Mouse (Mus musculus) adrenal gland, adult 2 months (tissue): ENCODE measurements around the gene Deaf1. TPM values are rescaled to one million over a fixed set of nuclear protein-coding genes. Genes with fewer than 3 reads are reported as not detected.
A peak's percentile ranks its signal among the peaks of the same experiment; 100 is the strongest.

ENCODE experiments used
- DNase-seq: peaks from one replicate; pipeline ENCODE4 v3.0.0; 2021
- polyA plus RNA-seq: library from polyadenylated mRNA; depleted of rRNA; stranded (reverse); fragments of >200 nt; gene quantifications from 2 replicates; pipeline ENCODE4 v1.2.3, GENCODE M21; 2012
- total RNA-seq, 2 experiments: library from RNA; stranded (reverse); gene quantifications; 2 replicates each; pipeline ENCODE4 v1.2.3; 2021

Deaf1 gene
- total and polyA plus RNA-seq, 3 experiments, result 27.8 to 34.4 (median 30.5) TPM

- no peak for DNase-seq
These were observed 11.9 kb upstream of the Deaf1 start for GRCm38 (mm10) chr7:141339215-141339920.

GRCm38 (mm10) chr7:141338576-141339131 lies 11.2 kb upstream of the Deaf1 start, which contains the start of gene Eps8l2:
Eps8l2 (plus strand) TSS chr7:141338880.
- no peak for DNase-seq

- no peak for DNase-seq
These were observed 10.4 kb upstream of the Deaf1 start for GRCm38 (mm10) chr7:141337716-141338416.

DNA sequence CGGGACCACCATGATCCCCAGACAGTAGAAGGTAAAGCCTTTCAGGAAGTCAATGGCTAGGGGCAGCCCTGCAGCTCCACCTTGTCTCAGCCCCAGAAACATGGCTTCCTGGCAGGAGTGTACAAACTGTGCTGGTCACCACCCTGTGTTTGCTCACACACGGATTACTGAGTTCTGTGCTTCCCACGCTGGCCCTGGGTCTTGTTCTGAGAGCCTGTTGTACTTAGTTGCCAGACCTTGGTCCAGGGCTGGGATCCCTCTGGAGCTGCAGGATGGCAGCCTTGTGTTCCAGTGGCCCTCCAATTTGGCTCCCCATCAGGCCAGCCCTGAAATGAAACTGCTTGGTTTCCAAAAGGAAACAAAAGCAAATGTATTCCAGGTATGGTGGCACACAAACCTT lies 8.8 kb upstream of the Deaf1 start:
- no peak for DNase-seq

DNA sequence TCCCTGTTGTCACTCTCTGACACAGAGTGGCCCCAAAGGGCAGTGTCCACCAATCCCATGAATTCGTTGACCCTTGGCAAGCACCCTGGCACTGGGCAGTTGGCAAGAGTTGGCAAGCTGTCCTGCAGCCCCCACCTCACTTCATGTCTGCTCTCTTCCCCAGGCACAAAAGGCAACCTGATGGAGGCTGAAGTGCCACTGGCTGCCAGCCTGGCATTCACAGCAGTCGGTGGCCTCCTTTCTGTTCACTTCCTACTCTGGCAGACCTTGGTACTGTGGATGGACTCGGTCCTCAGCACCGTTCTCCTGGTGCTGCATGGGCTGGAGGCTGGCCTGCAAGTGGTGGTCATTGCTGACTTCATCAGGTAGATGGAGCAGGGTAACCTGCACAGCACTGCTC lies 8.2 kb upstream of the Deaf1 start:
- no peak for DNase-seq

- DNase-seq, result no peak
These were observed 7.6 kb upstream of the Deaf1 start for GRCm38 (mm10) chr7:141335044-141335579.

GRCm38 (mm10) chr7:141331990-141332389 lies 4.5 kb upstream of the Deaf1 start:
- DNase-seq, result no peak

DNA sequence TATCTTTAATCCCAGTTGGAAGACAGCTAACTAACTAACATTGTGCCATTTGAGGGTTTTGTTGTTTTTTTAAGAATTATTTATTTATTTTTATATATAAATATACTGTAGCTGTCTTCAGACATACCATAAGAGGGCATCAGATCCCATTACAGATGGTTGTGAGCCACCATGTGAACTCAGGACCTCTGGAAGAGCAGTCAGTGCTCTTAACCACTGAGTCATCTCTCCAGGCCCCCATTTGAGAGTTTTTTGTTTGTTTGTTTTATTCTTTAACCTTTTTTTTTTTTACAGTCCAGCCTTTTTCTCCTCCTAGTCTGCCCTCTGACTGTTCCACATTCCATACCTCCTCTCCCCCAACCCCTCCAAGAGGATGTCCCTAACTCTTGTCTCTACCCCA lies 3.2 kb upstream of the Deaf1 start:
- no peak for DNase-seq

DNA sequence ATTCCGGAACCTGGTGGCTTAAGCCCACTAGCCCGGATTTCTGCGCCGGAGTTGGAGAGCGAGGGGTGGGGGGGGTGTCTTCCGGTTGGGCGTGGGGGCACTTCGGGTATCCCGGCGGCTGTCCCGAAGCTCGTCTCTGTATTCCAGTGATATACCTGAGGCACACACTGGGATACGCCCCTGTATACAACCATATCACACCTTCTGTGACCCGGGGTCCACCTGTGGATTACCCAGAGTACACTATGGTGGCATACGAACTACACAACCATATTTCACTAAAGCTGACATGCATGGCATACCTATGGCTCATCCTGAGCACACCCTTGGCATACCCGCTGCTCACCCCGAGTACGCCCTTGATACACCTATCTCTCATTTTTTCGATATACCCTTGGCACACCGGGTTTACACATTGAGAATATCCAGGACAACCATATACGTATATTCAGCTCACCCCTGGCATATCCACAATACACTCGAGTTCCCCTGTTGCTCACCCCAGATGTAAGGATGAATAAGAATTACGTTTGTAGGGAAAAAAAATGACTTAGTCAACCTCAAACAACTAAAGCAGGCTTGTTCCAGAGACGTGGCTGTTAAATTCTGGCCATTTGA lies 992 bp upstream of the Deaf1 start:
- no peak for DNase-seq

DNA sequence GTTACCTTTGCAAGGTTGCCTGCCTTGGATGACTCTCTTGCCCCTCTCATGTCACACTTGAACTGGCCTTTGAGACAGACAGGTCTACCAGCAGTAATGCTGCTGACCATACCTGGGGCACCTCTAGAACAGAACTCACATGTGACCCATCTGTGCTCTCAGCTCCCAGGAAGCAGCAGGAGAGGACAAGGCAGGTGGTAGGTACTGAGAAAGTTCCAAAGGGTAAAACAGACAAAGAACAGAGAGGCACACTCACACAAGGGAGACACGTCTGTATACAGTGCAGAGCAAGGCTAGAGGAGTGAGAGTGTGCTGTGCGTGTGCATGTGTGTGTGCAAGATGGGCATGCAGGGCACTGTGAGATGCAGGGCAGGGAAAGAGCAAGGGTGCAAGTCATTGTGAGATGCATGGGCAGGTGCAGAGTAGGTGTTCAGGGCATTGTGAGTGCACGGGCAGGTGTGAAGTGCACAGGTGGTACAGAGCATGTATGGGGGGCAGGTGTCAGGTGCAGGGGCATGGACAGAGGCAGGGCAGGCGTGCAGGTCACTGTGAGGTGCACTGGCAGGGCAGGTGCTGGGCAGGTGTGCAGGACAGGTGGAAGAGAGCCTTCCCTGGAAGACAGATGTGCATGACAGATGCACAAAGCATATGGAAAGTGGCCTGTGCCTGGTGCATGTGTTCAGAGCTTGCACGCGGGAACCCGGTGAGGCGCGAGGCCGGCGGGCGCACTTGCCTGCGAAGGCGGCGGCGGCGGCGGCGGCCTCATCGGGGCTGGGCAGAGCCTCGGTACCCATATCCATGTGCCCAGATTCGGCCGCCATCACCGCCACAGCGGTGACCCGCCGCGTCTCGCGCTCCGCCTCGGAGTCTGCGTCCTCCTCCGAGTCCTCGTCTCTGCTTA lies 694 bp downstream of the Deaf1 start:
- peak; percentile 34 for DNase-seq

- no peak for DNase-seq
These were observed 2.8 kb downstream of the Deaf1 start for GRCm38 (mm10) chr7:141324686-141325085.

- no peak for DNase-seq
These were observed 8.0 kb downstream of the Deaf1 start for GRCm38 (mm10) chr7:141319446-141319845.

DNA sequence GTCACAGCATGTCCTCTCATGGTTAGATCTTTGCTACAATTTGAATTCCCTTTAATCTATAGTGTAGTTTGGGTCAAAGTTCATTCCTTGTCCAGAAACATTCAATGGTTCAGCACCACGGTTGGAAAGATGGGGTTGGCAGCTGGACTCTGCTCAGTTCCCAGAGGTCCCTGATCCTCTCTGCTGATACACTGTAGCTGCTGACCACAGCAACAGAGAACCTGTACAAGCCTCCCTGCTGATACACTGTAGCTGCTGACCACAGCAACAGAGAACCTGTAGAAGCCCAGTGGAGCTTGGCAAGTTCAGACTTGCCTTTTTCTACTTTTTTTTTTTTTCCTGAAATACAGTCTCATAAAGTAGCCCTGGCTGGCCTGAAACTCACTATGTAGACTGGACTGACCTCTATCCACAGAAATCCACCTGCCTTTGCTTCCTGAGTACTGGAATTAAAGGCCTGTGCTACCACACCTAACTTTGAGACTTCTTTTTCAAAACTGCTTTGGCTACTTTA lies 9.8 kb downstream of the Deaf1 start:
- DNase-seq, result no peak

- peak; percentile 58 for DNase-seq
These were observed 11.5 kb downstream of the Deaf1 start for GRCm38 (mm10) chr7:141315974-141316373.

- DNase-seq, result no peak
These were observed 12.4 kb downstream of the Deaf1 start for GRCm38 (mm10) chr7:141315076-141315475.

- peak; percentile 72 for DNase-seq
These were observed 13.1 kb downstream of the Deaf1 start for GRCm38 (mm10) chr7:141314416-141314815.

- no peak for DNase-seq
These were observed 23.0 kb downstream of the Deaf1 start for GRCm38 (mm10) chr7:141304537-141304936.

GRCm38 (mm10) chr7:141302702-141303268 lies 24.7 kb downstream of the Deaf1 start:
- DNase-seq, result no peak

DNA sequence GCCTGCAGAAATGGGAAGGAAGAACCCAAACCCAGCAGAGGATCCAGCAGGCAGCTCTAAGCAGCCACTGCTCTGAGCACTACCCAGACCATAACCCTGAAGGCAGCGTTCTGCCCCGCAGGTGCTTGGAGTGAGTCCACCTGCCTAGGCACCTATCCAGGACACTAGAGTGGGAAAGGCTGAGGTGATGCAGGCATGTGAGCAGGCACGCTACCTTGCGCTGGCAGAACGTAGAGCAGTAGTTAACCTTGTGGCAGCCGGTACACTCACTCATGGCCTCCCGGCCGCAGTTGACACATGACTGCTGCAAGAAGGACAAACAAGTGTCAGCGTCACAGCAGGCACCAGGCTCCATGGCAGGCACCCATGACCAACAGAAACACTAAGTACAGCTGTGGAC lies 26.1 kb downstream of the Deaf1 start:
- peak; percentile 65 for DNase-seq

DNA sequence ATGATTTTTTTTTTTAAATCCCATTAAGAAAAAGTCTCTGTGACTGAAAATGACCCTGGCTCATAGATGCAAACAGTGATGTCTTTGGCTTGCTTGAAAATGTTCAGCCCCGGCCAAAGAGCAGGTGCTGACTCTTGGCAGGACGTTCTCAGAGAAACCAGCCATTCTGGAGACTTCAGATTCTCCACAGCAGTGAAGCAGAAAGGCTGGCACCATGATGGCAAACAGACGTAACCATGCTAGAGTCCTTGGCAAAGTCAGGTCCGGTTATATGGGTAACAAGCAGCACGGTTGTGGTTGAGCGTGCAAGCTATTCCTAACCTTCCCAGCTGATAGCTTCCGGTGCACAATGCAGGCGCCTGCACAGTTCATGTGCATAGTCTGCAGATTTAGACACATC lies 28.3 kb downstream of the Deaf1 start:
- no peak for DNase-seq
